Mouse (Mus musculus): ENCODE measurements around the gene Ctsr.

The Ctsr gene

DNA sequence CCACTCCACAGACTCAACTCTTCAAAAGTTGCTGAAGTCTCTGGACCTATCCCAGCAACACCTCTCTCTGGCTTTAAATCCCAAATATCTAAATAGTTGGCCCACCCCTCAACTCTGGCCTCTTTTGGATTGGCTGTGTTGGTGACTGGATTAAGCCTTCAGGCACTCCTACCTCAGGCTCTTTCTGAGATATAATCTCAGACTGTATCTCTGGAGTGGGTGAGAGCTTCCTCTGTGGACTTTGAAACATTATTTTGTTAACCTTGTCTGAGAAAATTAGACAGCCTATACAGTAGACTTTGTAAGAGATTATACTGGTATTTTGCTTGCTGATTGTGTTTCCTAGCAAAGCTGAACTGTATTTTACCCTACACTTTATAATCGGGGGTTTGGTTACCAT, at the start of gene Ctsr:
TSS of gene Ctsr (minus strand) at position 101 of the 400 bp plus-strand sequence.
- DNase-seq (ENCODE audit: low read depth, low spot score), result no peak

DNA sequence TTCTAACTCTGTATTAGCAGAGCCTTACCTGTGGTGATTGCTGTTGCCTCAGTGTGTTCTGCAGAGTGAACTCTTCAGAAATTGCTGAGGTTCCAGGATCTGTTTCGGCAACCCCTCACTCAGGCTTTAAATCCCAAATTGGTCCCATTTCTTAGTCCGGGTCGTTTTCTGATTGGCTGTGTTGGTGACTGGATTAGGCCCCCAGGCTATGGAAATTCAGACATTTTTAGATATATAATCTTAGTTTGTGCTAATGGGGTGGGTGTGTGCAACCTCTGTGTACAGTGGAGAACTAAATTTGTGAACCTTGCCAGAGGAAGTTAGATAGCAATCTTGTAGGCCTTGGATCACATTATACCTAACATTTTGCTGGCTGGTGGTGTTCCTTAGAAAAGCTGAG, 39.3 kb upstream of the Ctsr start, which contains the start of gene Cts6:
TSS of gene Cts6 (minus strand) at position 101 of the 400 bp plus-strand sequence.
- no peak for DNase-seq (ENCODE audit: low read depth, low spot score)

DNA sequence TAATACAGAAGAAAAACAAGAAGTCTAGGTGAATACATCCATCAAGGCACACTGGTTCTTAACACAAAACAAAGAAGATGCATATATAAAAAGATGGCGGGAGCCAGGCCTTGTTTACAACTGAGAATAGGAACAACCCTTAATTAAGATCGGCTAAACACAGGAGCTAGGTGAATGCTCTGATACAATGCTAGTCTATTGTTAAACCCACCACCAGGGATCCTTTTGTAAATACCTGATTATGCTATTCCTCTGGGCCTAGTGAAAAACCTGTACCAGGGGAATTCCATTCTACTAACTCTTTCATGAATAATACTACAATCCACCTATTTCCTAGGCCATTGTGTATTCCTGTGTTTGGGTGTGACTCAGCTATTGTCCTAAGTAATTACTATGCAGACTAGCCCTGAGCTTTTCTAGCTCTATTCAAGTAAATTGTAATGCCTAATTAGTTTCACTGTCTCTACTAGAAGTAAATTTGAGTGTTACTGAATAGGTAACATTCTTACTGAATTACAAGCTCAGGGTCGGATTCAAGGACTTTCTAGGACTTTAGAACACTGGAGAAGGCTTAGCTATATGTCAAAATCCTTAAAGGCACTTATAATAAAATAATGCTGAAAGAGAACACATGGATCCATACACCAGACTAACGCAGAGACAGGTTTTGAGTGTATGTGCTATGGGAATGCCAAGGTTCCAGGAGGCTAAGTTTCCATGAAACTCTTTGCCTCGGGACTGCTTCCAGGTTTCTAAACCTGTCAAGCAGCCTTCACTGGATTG, 21.3 kb upstream of the Ctsr start:
- DNase-seq (ENCODE audit: low read depth, low spot score), result peak; percentile 65

DNA sequence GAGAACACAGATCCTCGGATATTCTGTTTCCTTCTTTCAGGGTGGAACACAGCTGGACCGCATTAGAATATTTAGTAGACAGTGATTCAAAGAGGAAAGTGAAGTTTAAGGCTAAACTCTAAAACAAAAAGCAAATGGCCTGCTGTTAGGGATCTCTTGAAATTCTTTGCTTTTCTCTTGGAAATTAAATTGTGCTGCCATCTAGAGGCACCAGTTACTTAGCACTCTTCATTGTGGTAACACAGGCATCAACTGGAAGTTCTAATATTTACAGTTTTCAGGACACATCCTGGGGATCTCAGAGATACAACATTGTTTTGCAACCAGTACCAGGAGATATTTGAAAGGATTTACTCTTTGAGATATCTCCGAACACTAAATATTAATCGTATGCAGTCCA, 566 bp upstream of the Ctsr start:
- peak; percentile 7 for DNase-seq (ENCODE audit: low read depth, low spot score)

All from ZHBTc4 (cell line).